Mouse (Mus musculus) liver, embryonic 11.5 days (tissue): ENCODE measurements around the gene M6pr. TPM values are rescaled to one million over a fixed set of nuclear protein-coding genes. Genes with fewer than 3 reads are reported as not detected.

Experiments used
- ATAC-seq: fragments of 200-750 bp; cut with Nextera tagmentation; replicated peaks from 2 replicates; pipeline ENCODE4 v1.8.0; 2017; ENCODE audit warnings: moderate number of reproducible peaks, mild to moderate bottlenecking, moderate TSS enrichment, moderate library complexity; ENCODE audit not compliant: low FRiP score
- DNase-seq: peaks from one replicate; pipeline ENCODE4 v3.0.0-alpha.2; 2017; ENCODE audit warnings: low spot score
- H3K27ac ChIP-seq: fragments of 300-500 bp; sonication (generic); 2 replicates; pipeline ENCODE4 v1.5.1; 2014; ENCODE audit warnings: mild to moderate bottlenecking, low read depth, low read length, control low read depth
- H3K27me3 ChIP-seq: fragments of 300-500 bp; sonication (generic); replicated peaks from 2 replicates; pipeline ENCODE4 v1.6.1; 2014; ENCODE audit warnings: low read length, mixed read lengths; ENCODE audit not compliant: control insufficient read depth, insufficient read depth
- H3K36me3 ChIP-seq: fragments of 300-500 bp; sonication (generic); 2 replicates; pipeline ENCODE4 v1.6.1; 2014; ENCODE audit warnings: mild to moderate bottlenecking, low read length, moderate library complexity, mixed read lengths; ENCODE audit not compliant: control insufficient read depth, insufficient read depth
- H3K4me1 ChIP-seq: fragments of 300-500 bp; sonication (generic); replicated peaks from 2 replicates; pipeline ENCODE4 v1.6.1; 2014; ENCODE audit warnings: low read length, mixed read lengths; ENCODE audit not compliant: control insufficient read depth, insufficient read depth
- H3K4me2 ChIP-seq: fragments of 300-500 bp; sonication (generic); 2 replicates; pipeline ENCODE4 v1.6.1; 2014; ENCODE audit warnings: mild to moderate bottlenecking, control low read depth, moderate library complexity
- H3K4me3 ChIP-seq: fragments of 300-500 bp; sonication (generic); 2 replicates; pipeline ENCODE4 v1.5.1; 2014; ENCODE audit warnings: low read depth, low read length, control low read depth
- H3K9ac ChIP-seq: fragments of 300-500 bp; sonication (generic); 2 replicates; pipeline ENCODE4 v1.6.1; 2014; ENCODE audit warnings: low read depth, low read length, control low read depth
- H3K9me3 ChIP-seq: fragments of 300-500 bp; sonication (generic); 2 replicates; pipeline ENCODE4 v1.6.1; 2016; ENCODE audit warnings: low read length, inconsistent platforms, mixed read lengths; ENCODE audit not compliant: control insufficient read depth
- WGBS: fragments of 180-500 bp; shearing (Covaris S2); extraction: QIAGEN DNeasy Blood & Tissue Kit; methylation state at CpG from one replicate; pipeline ENCODE4 v1.1.7; 2014; 5-methylcytosine and 5-hydroxymethylcytosine counted together
- polyA plus RNA-seq: library from polyadenylated mRNA; unstranded; fragments of >200 nt; fragmentation: Nextera tagmentation; extraction: Ambion mirVana; gene quantifications from 2 replicates; pipeline ENCODE4 v1.2.1, GENCODE M21; 2014

M6pr gene
- polyA plus RNA-seq, 1 experiment from 2014 or later, result 154 TPM

GRCm38 (mm10) chr6:122318726-122319125 is 10.2 kb downstream of the M6pr start:
- Histone ChIP-seq H3K27me3 (no peaks in the 10 kb centered on the region), H3K4me3 (no peak overlapping the region), H3K9me3 (no peaks in the 10 kb centered on the region), H3K9ac (no peak overlapping the region), H3K27ac (no peak overlapping the region), H3K4me1 (no peaks in the 10 kb centered on the region), H3K36me3 (peaks cover 30% of the 10 kb centered on the region), H3K4me2 (no peak overlapping the region)
- 95% methylated on average over 1 of the region's 1 CpGs for WGBS
- ATAC-seq (no peak), DNase-seq (no peak)

GRCm38 (mm10) chr6:122325361-122325975 is 16.9 kb downstream of the M6pr start:
- DNase-seq, result no peak
- H3K9me3 ChIP-seq, result no peaks in the 10 kb centered on the region
- H3K9ac ChIP-seq, result no peak overlapping the region
- H3K4me3 ChIP-seq, result no peak overlapping the region
- H3K27me3 ChIP-seq, result no peaks in the 10 kb centered on the region
- WGBS, result 91% methylated on average over 6 of the region's 6 CpGs
- H3K4me2 ChIP-seq, result no peak overlapping the region
- H3K36me3 ChIP-seq, result peaks cover 12% of the 10 kb centered on the region; the same call in 1 of the 2 replicates
- no peaks in the 10 kb centered on the region for H3K4me1 ChIP-seq
- H3K27ac ChIP-seq, result no peak overlapping the region
- no peak for ATAC-seq

- Histone ChIP-seq H3K4me2 (no peak overlapping the region), H3K36me3 (peaks cover 11% of the 10 kb centered on the region), H3K9me3 (no peaks in the 10 kb centered on the region), H3K27ac (no peak overlapping the region), H3K9ac (no peak overlapping the region), H3K4me1 (0 out of 2 replicates have a peak, but pooled peaks cover 3% of the 10 kb centered on the region), H3K4me3 (no peak overlapping the region), H3K27me3 (no peaks in the 10 kb centered on the region)
- DNase-seq (no peak), ATAC-seq (no peak)
- 88% methylated on average over 13 of the region's 13 CpGs for WGBS
Observed at GRCm38 (mm10) chr6:122333081-122333612, 24.6 kb downstream of the M6pr start.

- ATAC-seq (no peak), DNase-seq (no peak)
- no peaks in the 10 kb centered on the region for H3K9me3 ChIP-seq
- H3K27me3 ChIP-seq, result no peaks in the 10 kb centered on the region
- H3K27ac ChIP-seq, result no peak overlapping the region
- no peak overlapping the region for H3K4me3 ChIP-seq
- peaks cover 5% of the 10 kb centered on the region; the same call in 1 of the 2 replicates for H3K4me1 ChIP-seq
- no peak overlapping the region for H3K9ac ChIP-seq
- H3K36me3 ChIP-seq, result peaks cover 9% of the 10 kb centered on the region
- no peak overlapping the region for H3K4me2 ChIP-seq
- 84% methylated on average over 7 of the region's 7 CpGs for WGBS
Observed at GRCm38 (mm10) chr6:122334786-122335340, 26.3 kb downstream of the M6pr start.

GRCm38 (mm10) chr6:122337546-122337945 is 29.0 kb downstream of the M6pr start:
- Histone ChIP-seq H3K4me2 (no peak overlapping the region), H3K9me3 (no peaks in the 10 kb centered on the region), H3K27ac (no peak overlapping the region), H3K9ac (no peak overlapping the region), H3K36me3 (peaks cover 4% of the 10 kb centered on the region), H3K4me1 (peaks cover 8% of the 10 kb centered on the region; the same call in 1 of the 2 replicates), H3K27me3 (no peaks in the 10 kb centered on the region), H3K4me3 (no peak overlapping the region)
- DNase-seq (no peak), ATAC-seq (no peak)
- WGBS, result 66% methylated on average over 6 of the region's 6 CpGs

- Histone ChIP-seq H3K36me3 (no peaks in the 10 kb centered on the region), H3K4me1 (peaks cover 16% of the 10 kb centered on the region), H3K27ac (peak overlapping the region; percentile 66), H3K27me3 (no peaks in the 10 kb centered on the region), H3K9me3 (no peaks in the 10 kb centered on the region), H3K4me2 (peak overlapping the region; percentile 64), H3K9ac (peak overlapping the region; percentile 71), H3K4me3 (peak overlapping the region; percentile 75)
- DNase-seq (peak; percentile 83), ATAC-seq (peak; percentile 79)
- WGBS, result under 1% methylated on average over 36 of the region's 51 CpGs
Observed at GRCm38 (mm10) chr6:122339047-122339647, 30.6 kb downstream of the M6pr start.

GRCm38 (mm10) chr6:122339648-122340341 is 31.3 kb downstream of the M6pr start:
- ATAC-seq (peak; percentile 86), DNase-seq (peak; percentile 86)
- no peaks in the 10 kb centered on the region for H3K9me3 ChIP-seq
- H3K9ac ChIP-seq, result peak overlapping the region; percentile 71
- H3K36me3 ChIP-seq, result no peaks in the 10 kb centered on the region
- under 1% methylated on average over 30 of the region's 71 CpGs for WGBS
- peak overlapping the region; percentile 75 for H3K4me3 ChIP-seq
- peak overlapping the region; percentile 64 for H3K4me2 ChIP-seq
- H3K27ac ChIP-seq, result peak overlapping the region; percentile 66
- H3K27me3 ChIP-seq, result no peaks in the 10 kb centered on the region
- peaks cover 21% of the 10 kb centered on the region for H3K4me1 ChIP-seq

GRCm38 (mm10) chr6:122340349-122341000 is 32.0 kb downstream of the M6pr start, which contains the start of gene Phc1:
Phc1 (minus strand) TSS chr6:122340561.
- H3K4me3 ChIP-seq, result peak within 1 kb of the TSS; percentile 75
- no peaks in the 10 kb centered on the region for H3K36me3 ChIP-seq
- peak within 1 kb of the TSS; percentile 64 for H3K4me2 ChIP-seq
- H3K4me1 ChIP-seq, result peaks cover 23% of the 10 kb centered on the region
- no peaks in the 10 kb centered on the region for H3K27me3 ChIP-seq
- ATAC-seq (no peak; the same call in 1 of the 2 replicates), DNase-seq (no peak)
- H3K27ac ChIP-seq, result peak within 1 kb of the TSS; percentile 66
- H3K9ac ChIP-seq, result peak within 1 kb of the TSS; percentile 71
- WGBS, result 3% methylated on average over 17 of the region's 17 CpGs
- H3K9me3 ChIP-seq, result no peaks in the 10 kb centered on the region
